Mouse (Mus musculus): Measurements from ENCODE around the gene Tm4sf5. TPM values are rescaled to one million over a fixed set of nuclear protein-coding genes. Genes with fewer than 3 reads are reported as not detected.

The Tm4sf5 gene
- polyA plus RNA-seq (2012; ENCODE audit: low replicate concordance) = not detected in 2 replicates

GRCm38 (mm10) chr11:70504970-70505369, at the start of gene Tm4sf5:
Gene Tm4sf5 (plus strand): TSS chr11:70505244.

DNA sequence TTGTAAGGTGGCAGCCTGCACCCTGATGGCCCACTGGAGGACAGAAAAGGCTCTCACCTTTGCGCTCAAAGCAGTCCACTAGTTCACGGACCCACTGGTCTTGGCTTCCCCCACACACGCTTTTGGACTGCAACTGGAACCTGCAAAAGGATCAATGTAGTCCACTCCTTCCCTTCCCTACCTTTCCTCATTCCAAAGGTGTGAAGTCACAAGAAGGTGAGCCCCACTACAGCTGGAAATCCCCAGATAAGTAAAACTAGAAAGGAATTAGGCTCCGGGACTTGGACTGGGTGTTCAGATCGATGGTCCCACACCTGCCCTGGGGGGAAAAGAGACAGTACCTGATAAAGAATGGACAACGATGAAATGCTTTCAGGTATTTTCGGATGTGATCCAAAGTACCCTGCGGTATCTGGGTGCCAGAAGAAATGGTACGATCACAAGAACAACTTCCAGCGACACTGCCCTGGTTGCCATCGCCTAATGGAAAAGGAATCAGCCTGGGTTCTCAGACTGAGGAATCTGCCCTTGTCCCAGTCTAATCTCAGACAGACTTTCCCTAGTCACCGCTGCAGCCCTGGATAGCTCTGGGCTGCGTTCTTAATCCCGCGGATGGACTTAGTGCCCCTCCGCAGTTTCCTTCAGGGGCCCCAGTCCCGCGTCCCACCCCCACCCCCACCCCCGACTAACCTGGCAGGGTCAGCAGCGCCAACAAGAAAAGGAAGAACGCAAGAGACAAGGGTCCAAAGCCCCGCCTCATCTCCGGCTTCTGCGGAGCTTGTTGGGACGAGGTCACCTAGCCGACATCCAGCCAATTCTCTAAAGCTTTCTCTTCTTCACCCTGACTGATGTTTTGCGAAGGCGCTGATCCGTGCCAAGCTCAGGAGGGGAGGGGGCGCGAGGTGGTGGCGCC, 46.1 kb upstream of the Tm4sf5 start, which contains the start of gene Zmynd15:
Gene Zmynd15 (plus strand): TSS at position 746 of the 913 bp plus-strand sequence.

GRCm38 (mm10) chr11:70459601-70460101, 45.4 kb upstream of the Tm4sf5 start, which contains the start of gene Cxcl16:
Gene Cxcl16 (minus strand): TSS chr11:70459984.

GRCm38 (mm10) chr11:70514288-70514687, 9.2 kb downstream of the Tm4sf5 start, which contains the start of gene Vmo1:
Gene Vmo1 (minus strand): TSS chr11:70514616.

DNA sequence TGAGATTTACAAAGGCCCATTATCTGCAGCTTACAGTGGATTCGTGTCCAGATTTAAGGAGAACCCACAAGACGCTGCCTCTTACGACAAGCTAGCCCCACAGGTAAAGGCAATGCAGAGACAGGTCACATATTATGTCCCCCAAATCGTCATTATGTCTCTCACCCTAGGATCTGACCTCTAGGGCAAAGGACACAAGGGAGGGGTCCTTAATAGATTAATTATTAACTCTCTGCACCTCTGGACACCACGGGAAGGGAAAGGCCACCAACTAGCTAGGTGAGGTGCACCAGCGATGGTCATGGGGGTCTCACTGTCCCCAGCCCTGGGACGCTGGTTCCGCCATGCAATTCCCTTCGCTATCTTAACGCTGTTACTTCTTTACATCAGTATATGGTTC, 13.9 kb downstream of the Tm4sf5 start, which contains the start of gene Gltpd2:
Gene Gltpd2 (plus strand): TSS at position 274 of the 400 bp plus-strand sequence.

DNA sequence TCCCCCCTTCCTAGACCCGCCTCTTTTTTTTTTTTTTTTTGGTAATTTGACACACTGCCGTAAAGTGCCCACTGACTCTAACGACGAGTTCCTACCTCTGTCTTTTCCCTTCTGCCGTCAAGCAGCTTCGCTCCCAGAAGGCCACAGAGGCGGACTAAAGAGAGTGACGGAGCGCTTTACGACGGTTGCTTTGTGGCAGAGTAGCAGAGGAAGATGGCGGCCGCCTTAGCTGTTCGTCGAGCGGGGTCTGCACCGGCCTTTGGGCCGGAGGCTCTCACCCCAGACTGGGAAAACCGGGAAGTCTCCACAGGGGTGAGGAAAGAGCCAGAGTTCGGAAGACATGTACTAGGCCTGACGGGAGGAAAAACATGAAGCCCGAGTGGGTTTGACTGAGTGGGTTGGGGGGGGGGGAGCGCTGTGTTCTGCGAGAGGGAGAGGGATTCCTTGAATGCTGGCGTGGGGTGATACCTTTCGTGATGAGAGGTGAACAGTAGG, 20.2 kb downstream of the Tm4sf5 start, which contains the start of gene Psmb6:
Gene Psmb6 (plus strand): TSS at position 184 of the 495 bp plus-strand sequence.

DNA sequence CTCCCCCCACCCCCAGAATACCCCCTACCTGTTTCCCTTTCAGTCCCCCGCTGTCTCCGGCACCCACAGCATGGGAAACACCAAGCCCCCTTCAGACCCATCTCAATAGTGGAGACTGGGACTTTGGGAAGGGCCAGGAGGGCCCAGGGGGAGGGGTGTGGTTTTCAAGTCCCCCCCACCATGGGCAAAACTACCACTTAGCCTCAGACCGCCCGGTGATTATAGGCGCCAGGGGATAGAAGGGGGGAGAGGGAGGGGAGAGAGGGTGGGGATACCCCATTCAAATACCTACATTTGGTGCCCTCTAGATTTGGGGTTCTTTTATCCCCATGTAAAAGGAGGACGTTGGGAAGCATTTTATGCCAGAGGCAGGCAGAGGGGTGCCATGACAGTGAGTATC, 27.8 kb downstream of the Tm4sf5 start, which contains the start of gene Gm40193:
Gene Gm40193 (minus strand): TSS at position 101 of the 400 bp plus-strand sequence.

GRCm38 (mm10) chr11:70539877-70540587, 35.0 kb downstream of the Tm4sf5 start, which contains the start of gene Pld2:
Gene Pld2 (plus strand): TSS chr11:70540064.

Other genes starting within 250 kb of the Tm4sf5 start
- gene Alox12, start 249.9 kb upstream of the Tm4sf5 start, polyA plus RNA-seq (2012; ENCODE audit: low replicate concordance) = 0.75 TPM in 1 of 2 replicates, not detected in the other
- not detected in 2 replicates for gene Alox12e, start 182.6 kb upstream of the Tm4sf5 start, polyA plus RNA-seq (2012; ENCODE audit: low replicate concordance)
- gene Alox15, start 153.2 kb upstream of the Tm4sf5 start, polyA plus RNA-seq (2012; ENCODE audit: low replicate concordance) = 0.35 and 0.56 TPM in 2 replicates
- gene Pelp1, start 95.2 kb upstream of the Tm4sf5 start, polyA plus RNA-seq (2012; ENCODE audit: low replicate concordance) = 84.1 and 130 TPM in 2 replicates
- gene Arrb2, start 72.6 kb upstream of the Tm4sf5 start, polyA plus RNA-seq (2012; ENCODE audit: low replicate concordance) = 187 and 287 TPM in 2 replicates
- 6.5 and 33.1 TPM in 2 replicates for gene Med11, start 53.3 kb upstream of the Tm4sf5 start, polyA plus RNA-seq (2012; ENCODE audit: low replicate concordance)
- gene Zmynd15, start 45.8 kb upstream of the Tm4sf5 start, polyA plus RNA-seq (2012; ENCODE audit: low replicate concordance) = 1.6 TPM in 2 replicates
- gene Cxcl16, start 45.3 kb upstream of the Tm4sf5 start, polyA plus RNA-seq (2012; ENCODE audit: low replicate concordance) = 0.86 and 2.0 TPM in 2 replicates
- not detected in 2 replicates for gene Vmo1, start 9.4 kb downstream of the Tm4sf5 start, polyA plus RNA-seq (2012; ENCODE audit: low replicate concordance)
- gene Gltpd2, start 14.0 kb downstream of the Tm4sf5 start, polyA plus RNA-seq (2012; ENCODE audit: low replicate concordance) = not detected in 2 replicates
- 51.2 and 127 TPM in 2 replicates for gene Psmb6, start 20.1 kb downstream of the Tm4sf5 start, polyA plus RNA-seq (2012; ENCODE audit: low replicate concordance)
- gene Gm40193, start 27.7 kb downstream of the Tm4sf5 start, polyA plus RNA-seq (2012; ENCODE audit: low replicate concordance) = not detected in 2 replicates
- 0.79 and 2.3 TPM in 2 replicates for gene Pld2, start 34.8 kb downstream of the Tm4sf5 start, polyA plus RNA-seq (2012; ENCODE audit: low replicate concordance)
- gene Mink1, start 57.6 kb downstream of the Tm4sf5 start, polyA plus RNA-seq (2012; ENCODE audit: low replicate concordance) = 80.3 and 81.9 TPM in 2 replicates
- not detected in 2 replicates for gene 4930544D05Rik, start 110.6 kb downstream of the Tm4sf5 start, polyA plus RNA-seq (2012; ENCODE audit: low replicate concordance)
- 0.54 and 1.8 TPM in 2 replicates for gene Chrne, start 114.0 kb downstream of the Tm4sf5 start, polyA plus RNA-seq (2012; ENCODE audit: low replicate concordance)
- gene Gp1ba, start 133.9 kb downstream of the Tm4sf5 start, polyA plus RNA-seq (2012; ENCODE audit: low replicate concordance) = 17.4 and 31.1 TPM in 2 replicates
- gene Rnf167, start 142.0 kb downstream of the Tm4sf5 start, polyA plus RNA-seq (2012; ENCODE audit: low replicate concordance) = 52.5 and 175 TPM in 2 replicates
- 28.6 and 32.9 TPM in 2 replicates for gene Slc25a11, start 142.2 kb downstream of the Tm4sf5 start, polyA plus RNA-seq (2012; ENCODE audit: low replicate concordance)
- gene Pfn1, start 149.4 kb downstream of the Tm4sf5 start, polyA plus RNA-seq (2012; ENCODE audit: low replicate concordance) = 3,216 and 5,291 TPM in 2 replicates
- gene Eno3, start 152.0 kb downstream of the Tm4sf5 start, polyA plus RNA-seq (2012; ENCODE audit: low replicate concordance) = 8.0 and 15.4 TPM in 2 replicates
- 65.7 and 82.3 TPM in 2 replicates for gene Spag7, start 164.2 kb downstream of the Tm4sf5 start, polyA plus RNA-seq (2012; ENCODE audit: low replicate concordance)
- 29.3 and 36.4 TPM in 2 replicates for gene Camta2, start 182.9 kb downstream of the Tm4sf5 start, polyA plus RNA-seq (2012; ENCODE audit: low replicate concordance)
- not detected in 2 replicates for gene Inca1, start 194.9 kb downstream of the Tm4sf5 start, polyA plus RNA-seq (2012; ENCODE audit: low replicate concordance)
- gene Kif1c, start 195.3 kb downstream of the Tm4sf5 start, polyA plus RNA-seq (2012; ENCODE audit: low replicate concordance) = 30.4 and 70.0 TPM in 2 replicates